Mouse (Mus musculus) erythroblast, embryonic 14.5 days (primary cell): ENCODE data around the gene Sncg.

Experiments
- GATA1 ChIP-seq: IDR thresholded peaks from 2 replicates; pipeline ENCODE4 v1.6.1; 2012; ENCODE audit warnings: low read length, inconsistent platforms, mixed read lengths
- TAL1 ChIP-seq: IDR thresholded peaks from 3 replicates; pipeline ENCODE4 v1.6.1; 2012; ENCODE audit warnings: low read length, inconsistent platforms, mixed read lengths

DNA sequence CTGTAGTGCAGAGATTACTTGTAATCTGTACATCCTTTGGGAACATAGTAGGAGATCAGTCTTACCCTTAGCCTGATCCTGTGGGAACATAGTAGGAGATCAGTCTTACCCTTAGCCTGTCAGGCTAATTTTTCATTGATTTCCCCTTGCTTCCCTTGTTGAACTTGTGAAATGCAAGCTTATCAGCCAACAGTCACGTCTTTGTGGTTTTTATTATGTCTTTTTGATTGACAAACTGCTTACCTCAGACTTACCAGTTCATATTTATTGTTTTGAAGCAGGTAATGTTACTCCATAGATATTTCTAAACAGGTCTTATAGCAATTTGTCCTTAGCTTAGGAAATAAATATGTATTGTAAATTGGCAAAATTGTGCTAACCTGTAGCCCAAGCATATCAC lies 47.0 kb downstream of the Sncg start:
- no peak for TF ChIP-seq GATA1
- TF ChIP-seq TAL1: no peak
